ENCODE assay signal across 16 mouse cellular contexts in genomic region chr15:81047497-81047896, GRCm38 (mm10).
DNase-seq lines count a peak whose midpoint lies in the region; ATAC-seq and TF ChIP-seq lines count a peak whose summit lies in the region.
"Had no signal": no experiment of that assay in that cellular context is flagged by ENCODE, and none has a peak within 500 bp of the region (broad histone marks: within the 10 kb centered on the region; RNA-seq: fewer than 3 reads in every experiment).

No protein-coding gene starts in this region.

- no peak overlapping the region for H3K4me2 ChIP-seq in midbrain, embryonic 12.5 days (replicated peaks)
- no peak overlapping the region for H3K4me2 ChIP-seq in midbrain, embryonic 13.5 days (replicated peaks)
- H3K4me2 ChIP-seq: hindbrain, embryonic 13.5 days; intestine, embryonic 15.5 days; midbrain, embryonic 11.5 days; stomach, embryonic 15.5 days had no signal

- ATAC-seq in midbrain, embryonic 12.5 days (ENCODE audit: low FRiP score, low read depth) = no peak
- ATAC-seq in midbrain, embryonic 13.5 days = no peak
- peak; percentile 89 for ATAC-seq in megakaryocyte-erythroid progenitor cell, adult 5-6 weeks (replicated peaks; ENCODE audit: low FRiP score, low TSS enrichment, poor library complexity, severe bottlenecking)
- ATAC-seq in activated CD4-positive, CD25-positive, alpha-beta regulatory T cell, adult 4 months = no peak
- ATAC-seq: forebrain, embryonic 16.5 days; intestine, embryonic 15.5 days had no signal

- no peaks in the 10 kb centered on the region for H3K27me3 ChIP-seq in midbrain, embryonic 12.5 days
- H3K27me3 ChIP-seq in midbrain, embryonic 13.5 days = no peaks in the 10 kb centered on the region
- H3K27me3 ChIP-seq in cerebellum, adult 2 months (ENCODE audit: control insufficient read depth, insufficient read depth, low read length) = no peaks in the 10 kb centered on the region
- H3K27me3 ChIP-seq: hindbrain, embryonic 13.5 days; intestine, embryonic 15.5 days; stomach, embryonic 15.5 days had no signal

- TF ChIP-seq CTCF in cerebellum, adult 2 months (IDR thresholded peaks at IDR 0.05; ENCODE audit: borderline replicate concordance, insufficient read depth, low read depth, low read length) = no peak

- DNase-seq in MN1 (ENCODE audit: low spot score) (peak; percentile 59), liver (peak; percentile 64)
- no peak for DNase-seq in cerebellum, adult 2 months
- no peak for DNase-seq in urinary bladder, postnatal 4 days (ENCODE audit: low spot score in 2 of 2)
- DNase-seq: cerebellum, adult 9-10 months; embryo, embryonic 11 days; lung, postnatal 10 days had no signal

- H3K36me3 ChIP-seq in midbrain, embryonic 12.5 days = peaks cover 11% of the 10 kb centered on the region; the same call in 1 of the 2 replicates
- peaks cover 17% of the 10 kb centered on the region for H3K36me3 ChIP-seq in midbrain, embryonic 13.5 days
- H3K36me3 ChIP-seq: intestine, embryonic 15.5 days; stomach, embryonic 15.5 days had no signal

- peaks cover 7% of the 10 kb centered on the region; the same call in 1 of the 2 replicates for H3K4me1 ChIP-seq in midbrain, embryonic 12.5 days
- H3K4me1 ChIP-seq in midbrain, embryonic 13.5 days (replicated peaks) = peaks cover 7% of the 10 kb centered on the region; the same call in 1 of the 2 replicates
- no peaks in the 10 kb centered on the region for H3K4me1 ChIP-seq in cerebellum, adult 2 months (ENCODE audit: control insufficient read depth, insufficient read depth, low read length)

- WGBS in midbrain, embryonic 12.5 days = 53% methylated on average over 10 of the region's 10 CpGs
- WGBS in midbrain, embryonic 13.5 days = 58% methylated on average over 10 of the region's 10 CpGs
- 83% methylated on average over 10 of the region's 10 CpGs for WGBS in cerebellum, adult 2 months

- no peak overlapping the region for H3K4me3 ChIP-seq in midbrain, embryonic 12.5 days
- H3K4me3 ChIP-seq in midbrain, embryonic 13.5 days (replicated peaks) = no peak overlapping the region
- H3K4me3 ChIP-seq in cerebellum, adult 2 months (replicated peaks; ENCODE audit: insufficient read depth, low read depth, low read length) = no peak overlapping the region
- H3K4me3 ChIP-seq: hindbrain, embryonic 13.5 days; intestine, embryonic 15.5 days; stomach, embryonic 15.5 days had no signal

- H3K27ac ChIP-seq in midbrain, embryonic 12.5 days (replicated peaks) = 0 out of 2 replicates have a peak overlapping the region, but pooled peaks have one; percentile 20
- no peak overlapping the region for H3K27ac ChIP-seq in midbrain, embryonic 13.5 days
- no peak overlapping the region for H3K27ac ChIP-seq in cerebellum, adult 2 months (ENCODE audit: insufficient read depth, low read length)
- H3K27ac ChIP-seq: hindbrain, embryonic 13.5 days; intestine, embryonic 15.5 days; stomach, embryonic 15.5 days had no signal

- H3K9ac ChIP-seq in midbrain, embryonic 12.5 days (replicated peaks) = no peak overlapping the region
- H3K9ac ChIP-seq in midbrain, embryonic 13.5 days (replicated peaks) = no peak overlapping the region
- H3K9ac ChIP-seq: hindbrain, embryonic 13.5 days; intestine, embryonic 15.5 days; stomach, embryonic 15.5 days had no signal

- H3K9me3 ChIP-seq in midbrain, embryonic 12.5 days = no peaks in the 10 kb centered on the region
- no peaks in the 10 kb centered on the region for H3K9me3 ChIP-seq in midbrain, embryonic 13.5 days
- H3K9me3 ChIP-seq: hindbrain, embryonic 13.5 days; intestine, embryonic 15.5 days; stomach, embryonic 15.5 days had no signal

- TF ChIP-seq POLR2A in cerebellum, adult 2 months (IDR thresholded peaks at IDR 0.05; ENCODE audit: borderline replicate concordance, insufficient read depth, low read length) = no peak

Comparison
In these comparisons a context has a peak if more than half of its experiments do, and no peak if none do; other contexts are left out.
1. DNase-seq: peak in MN1 (single experiment) and liver (single experiment); none in cerebellum, adult 2 months (0 of 2) and urinary bladder, postnatal 4 days (0 of 2).